Mouse (Mus musculus) cerebellum, adult 2 months (tissue): ENCODE data around the gene Atp2a3. TPM values are rescaled to one million over a fixed set of nuclear protein-coding genes. Genes with fewer than 3 reads are reported as not detected.

Experiments used
- DNase-seq, 2 experiments: peaks; one replicate each; pipeline ENCODE4 v3.0.0; 2021
- H3K27ac ChIP-seq: fragments of 200-500 bp; 2 replicates; pipeline ENCODE4 v1.5.1; 2012; ENCODE audit warnings: low read length, control low read depth, inconsistent platforms; ENCODE audit not compliant: insufficient read depth
- H3K27me3 ChIP-seq: fragments of 200-500 bp; 2 replicates; pipeline ENCODE4 v1.6.1; 2012; ENCODE audit warnings: inconsistent platforms, mild to moderate bottlenecking, low read length, moderate library complexity; ENCODE audit not compliant: control insufficient read depth, insufficient read depth
- H3K4me1 ChIP-seq: fragments of 200-500 bp; 2 replicates; pipeline ENCODE4 v1.6.1; 2011; ENCODE audit warnings: low read length; ENCODE audit not compliant: control insufficient read depth, insufficient read depth
- H3K4me3 ChIP-seq: fragments of 200-500 bp; replicated peaks from 2 replicates; pipeline ENCODE3; 2011; ENCODE audit warnings: mild to moderate bottlenecking, low read depth, low read length, control low read depth; ENCODE audit not compliant: insufficient read depth
- CTCF ChIP-seq: fragments of 200-500 bp; IDR thresholded peaks from 2 replicates; pipeline ENCODE4 v1.5.1; 2011; ENCODE audit warnings: low read depth, mild to moderate bottlenecking, control low read depth, low read length, moderate library complexity, borderline replicate concordance; ENCODE audit not compliant: insufficient read depth
- POLR2A ChIP-seq: fragments of 200-500 bp; IDR thresholded peaks from 2 replicates; pipeline ENCODE4 v1.6.1; 2011; ENCODE audit warnings: low read length, control low read depth, borderline replicate concordance; ENCODE audit not compliant: insufficient read depth
- WGBS: fragments of 180-500 bp; shearing (Covaris S2); methylation state at CpG from one replicate; pipeline ENCODE4 v1.1.7; 2018; 5-methylcytosine and 5-hydroxymethylcytosine counted together
- polyA plus RNA-seq: library from polyadenylated mRNA; depleted of rRNA; stranded (reverse); fragments of >200 nt; gene quantifications from 2 replicates; pipeline ENCODE4 v1.2.3, GENCODE M21; 2012; rRNA removed

The Atp2a3 gene
- polyA plus RNA-seq, 1 experiment, result 104 TPM

GRCm38 (mm10) chr11:73037691-73038090, 76.7 kb downstream of the Atp2a3 start:
- TF ChIP-seq POLR2A, result no peak
- TF ChIP-seq CTCF, result no peak
- no peak for DNase-seq
- 84% methylated on average over 3 of the region's 3 CpGs for WGBS
- H3K27me3 ChIP-seq, result no peaks in the 10 kb centered on the region
- H3K4me3 ChIP-seq, result no peak overlapping the region
- 0 out of 2 replicates have a peak, but pooled peaks cover 3% of the 10 kb centered on the region for H3K4me1 ChIP-seq
- H3K27ac ChIP-seq, result no peak overlapping the region

DNA sequence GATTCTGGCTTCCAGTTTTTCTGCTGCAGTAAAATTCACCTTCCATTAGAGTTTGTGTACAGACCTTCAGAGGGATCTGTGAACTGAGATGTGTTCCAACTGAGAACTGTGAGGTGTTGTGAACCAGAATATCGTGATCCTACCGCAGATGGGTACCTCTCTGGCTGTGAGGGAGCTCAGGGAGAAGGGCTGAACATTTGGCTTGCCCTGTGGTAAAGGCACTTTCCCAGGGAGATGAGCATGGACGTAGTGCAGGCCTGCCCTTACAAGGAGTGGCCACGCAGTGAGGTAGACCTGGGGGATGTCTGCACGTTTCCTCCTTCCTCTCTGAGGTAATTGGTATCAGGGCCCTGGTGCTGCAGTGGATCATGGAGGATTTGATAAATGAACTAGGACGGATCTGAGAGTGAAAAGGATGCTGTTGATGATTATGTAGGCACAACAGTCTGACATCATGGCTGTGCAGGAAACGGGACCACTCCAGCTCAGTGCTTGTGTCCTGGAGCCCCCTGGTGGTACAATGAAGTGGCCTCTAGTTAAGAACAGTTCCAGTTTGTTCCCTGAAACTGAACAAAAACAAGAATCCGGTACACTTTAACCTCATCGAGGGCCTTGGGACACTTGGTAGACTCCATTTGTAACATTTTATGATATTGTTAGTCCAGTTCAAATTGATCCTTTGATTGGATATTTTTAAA, 78.3 kb downstream of the Atp2a3 start:
- H3K27ac ChIP-seq, result no peak overlapping the region
- 57% methylated on average over 9 of the region's 9 CpGs for WGBS
- peak; percentile 36 to 43 for DNase-seq
- no peaks in the 10 kb centered on the region for H3K27me3 ChIP-seq
- TF ChIP-seq POLR2A (no peak), CTCF (peak; percentile 71)
- H3K4me1 ChIP-seq, result 0 out of 2 replicates have a peak, but pooled peaks cover 3% of the 10 kb centered on the region
- H3K4me3 ChIP-seq, result no peak overlapping the region

Other genes starting within 250 kb of the Atp2a3 start
- gene Cyb5d2, start 165.0 kb upstream of the Atp2a3 start, polyA plus RNA-seq, result 14.2 and 16.4 TPM in 2 replicates
- 35.3 and 37.4 TPM in 2 replicates for gene Zzef1, start 164.9 kb upstream of the Atp2a3 start, polyA plus RNA-seq
- 0.41 and 0.46 TPM in 2 replicates for gene P2rx1, start 37.9 kb downstream of the Atp2a3 start, polyA plus RNA-seq
- gene Camkk1, start 57.8 kb downstream of the Atp2a3 start, polyA plus RNA-seq, result 68.8 and 70.8 TPM in 2 replicates
- gene Ncbp3, start 86.6 kb downstream of the Atp2a3 start, polyA plus RNA-seq, result 6.4 and 6.5 TPM in 2 replicates
- gene Itgae, start 129.4 kb downstream of the Atp2a3 start, polyA plus RNA-seq, result 0.24 and 0.33 TPM in 2 replicates
- 0.05 and 0.10 TPM in 2 replicates for gene Haspin, start 177.1 kb downstream of the Atp2a3 start, polyA plus RNA-seq
- 4.5 and 6.2 TPM in 2 replicates for gene P2rx5, start 199.3 kb downstream of the Atp2a3 start, polyA plus RNA-seq
- gene Emc6, start 215.9 kb downstream of the Atp2a3 start, polyA plus RNA-seq, result 78.7 and 80.6 TPM in 2 replicates
- 15.9 and 16.5 TPM in 2 replicates for gene Tax1bp3, start 215.9 kb downstream of the Atp2a3 start, polyA plus RNA-seq
- 26.6 and 26.9 TPM in 2 replicates for gene Ctns, start 237.9 kb downstream of the Atp2a3 start, polyA plus RNA-seq
- 4.1 and 4.5 TPM in 2 replicates for gene Shpk, start 238.3 kb downstream of the Atp2a3 start, polyA plus RNA-seq